Mouse (Mus musculus): ENCODE measurements around the gene Rad9a.
"Not testable (repeated sequence)": the region's sequence is repeated elsewhere in the genome, so short reads cannot be mapped to it uniquely, and the experiment has no call there.

Rad9a gene

DNA sequence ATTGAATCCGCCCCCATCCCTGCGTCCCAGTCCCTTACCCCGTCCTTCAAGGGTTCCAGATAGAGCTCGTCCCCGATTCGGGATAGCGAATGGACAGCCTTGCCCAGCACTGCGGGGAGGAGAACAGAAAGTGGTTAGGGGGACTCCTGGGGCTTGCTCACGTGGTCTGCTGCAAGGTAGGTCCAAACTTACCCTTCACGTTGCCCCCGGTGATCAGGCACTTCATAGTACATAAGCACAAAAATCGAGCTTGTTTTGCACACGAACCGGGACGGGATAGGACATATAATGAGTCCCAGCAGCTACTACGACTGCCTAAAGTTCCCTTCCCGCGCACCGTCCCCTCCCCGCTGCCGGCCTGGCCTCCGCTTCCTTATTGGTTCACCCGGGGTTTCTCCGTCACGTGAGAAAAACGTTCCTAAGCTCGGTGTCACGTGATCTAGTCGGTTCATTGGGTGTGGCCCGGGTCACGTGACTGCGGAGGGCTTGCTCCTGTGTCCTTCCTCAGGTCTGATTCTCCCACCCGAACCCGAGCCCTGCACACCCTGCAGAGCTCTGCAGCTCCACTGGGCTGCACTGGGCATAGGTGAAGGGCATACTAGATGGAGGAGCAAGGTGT, at the start of gene Rad9a:
Rad9a (minus strand) TSS at position 372 of the 619 bp plus-strand sequence.
- peak; percentile 90 to 96 for DNase-seq (ENCODE audit: low spot score in 2 of 2)

DNA sequence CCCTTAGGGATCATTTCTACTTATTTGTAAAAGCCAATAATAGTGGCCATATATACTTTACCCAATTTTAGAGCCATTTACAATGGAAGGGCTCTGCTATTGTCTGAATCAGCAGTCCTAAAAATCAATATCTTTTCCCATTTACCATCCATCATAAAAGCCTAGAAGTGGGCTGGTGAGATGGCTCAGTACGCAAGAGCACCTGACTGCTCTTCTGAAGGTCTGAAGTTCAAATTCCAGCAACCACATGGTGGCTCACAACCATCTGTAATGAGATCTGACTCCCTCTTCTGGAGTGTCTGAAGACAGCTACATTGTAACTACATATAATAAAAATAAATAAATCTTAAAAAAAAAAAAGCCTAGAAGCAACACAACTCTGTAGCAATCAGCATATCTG, 47.2 kb upstream of the Rad9a start:
- DNase-seq (ENCODE audit: low spot score in 2 of 2) = not testable (repeated sequence)

DNA sequence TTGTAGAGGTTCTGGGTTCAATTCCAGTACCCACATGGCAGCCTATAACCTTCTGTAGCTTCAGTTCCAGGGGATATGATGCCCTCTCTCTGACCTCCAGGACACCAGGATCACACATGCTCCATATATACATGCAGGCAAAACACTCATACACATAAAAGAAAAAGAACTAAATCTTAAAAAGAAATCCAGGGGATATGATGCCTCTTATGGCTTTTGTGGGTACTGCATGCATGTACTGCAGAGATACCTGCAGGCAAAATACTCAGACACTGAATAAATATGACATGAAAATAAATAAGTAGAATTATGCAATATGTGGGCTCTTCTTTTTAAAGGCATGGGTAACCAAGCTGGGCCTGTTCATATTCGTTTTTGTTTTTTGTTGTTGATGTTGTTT, 45.5 kb upstream of the Rad9a start:
- DNase-seq (ENCODE audit: low spot score in 2 of 2) = no peak

DNA sequence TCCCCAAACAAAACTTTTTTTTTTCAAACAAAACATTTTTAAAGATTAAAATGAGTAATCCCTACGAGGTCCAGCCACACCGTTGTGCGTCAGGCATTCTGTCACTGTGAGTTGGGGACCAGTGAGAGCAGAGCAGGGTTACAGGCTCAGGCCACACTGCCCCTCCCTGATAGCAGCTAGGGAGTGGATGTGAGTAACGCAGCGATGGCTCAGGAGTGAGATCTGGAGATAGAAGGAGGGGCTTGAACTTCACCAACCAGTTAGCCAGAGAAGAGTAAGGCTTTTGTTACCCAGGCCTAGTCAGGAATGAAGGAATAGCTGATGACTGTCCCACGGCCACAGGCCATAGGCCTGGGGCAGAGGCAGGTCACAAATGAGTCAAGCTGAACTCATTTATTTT, 43.3 kb upstream of the Rad9a start:
- DNase-seq (ENCODE audit: low spot score in 2 of 2) = no peak

DNA sequence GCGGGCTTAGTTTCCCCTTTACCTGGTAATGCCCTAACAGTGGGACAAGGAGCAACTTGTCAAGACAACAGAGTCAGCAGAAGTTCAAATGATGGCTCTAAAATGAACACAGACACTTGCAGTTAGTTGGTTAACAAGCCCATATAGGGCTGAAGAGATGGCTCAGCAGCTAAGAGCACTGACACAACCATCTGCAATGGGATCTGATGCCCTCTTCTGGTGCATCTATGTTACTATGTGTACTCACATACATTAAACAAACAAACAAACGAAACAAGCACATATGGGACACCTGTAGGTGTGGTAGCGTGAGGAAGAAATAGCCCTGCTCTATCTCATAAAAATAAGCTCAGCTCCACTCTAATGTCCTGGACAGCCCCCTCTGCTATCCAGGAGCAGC, 41.0 kb upstream of the Rad9a start:
- DNase-seq (ENCODE audit: low spot score in 2 of 2) = no peak

DNA sequence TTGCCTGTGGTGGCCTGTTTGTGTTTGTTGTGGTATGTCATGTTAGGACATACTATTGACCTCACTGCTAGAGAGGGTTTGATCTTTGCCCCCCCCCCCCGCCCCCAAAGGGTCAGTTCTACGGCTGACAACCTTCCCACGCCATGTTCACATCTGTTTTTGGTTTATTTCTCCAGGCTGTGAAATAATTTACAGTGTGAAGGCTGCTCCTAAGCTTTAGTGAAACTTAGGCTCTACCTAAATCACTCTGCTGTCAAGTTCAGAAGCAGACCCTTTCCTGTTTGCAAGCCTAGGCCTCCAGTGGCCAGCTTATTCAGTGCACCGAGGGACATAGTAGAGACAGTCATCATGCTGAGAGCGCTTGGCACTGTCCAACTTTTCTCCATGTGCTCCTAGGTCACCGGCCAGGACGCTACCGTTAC, 38.8 kb upstream of the Rad9a start:
- DNase-seq (ENCODE audit: low spot score in 2 of 2) = no peak

DNA sequence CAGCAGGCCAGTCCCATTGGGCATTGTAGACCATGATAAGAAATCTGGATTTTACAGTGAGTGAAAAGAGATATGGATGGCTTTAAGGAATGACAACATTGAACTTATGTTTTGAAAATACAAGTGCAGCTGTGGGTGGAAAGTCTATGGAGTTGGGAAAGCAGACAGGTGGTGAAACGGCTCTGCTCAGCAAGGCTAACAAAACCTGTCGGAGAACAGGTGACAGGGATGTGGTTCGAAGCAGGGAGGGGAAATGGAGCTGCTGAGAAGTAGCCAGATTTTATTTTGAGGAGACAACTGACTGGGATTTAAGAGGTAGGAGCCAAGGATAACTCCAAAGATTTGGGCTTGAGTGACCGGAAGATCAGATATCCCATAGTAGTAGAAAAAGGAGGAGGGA, 33.1 kb upstream of the Rad9a start:
- no peak for DNase-seq (ENCODE audit: low spot score in 2 of 2)

DNA sequence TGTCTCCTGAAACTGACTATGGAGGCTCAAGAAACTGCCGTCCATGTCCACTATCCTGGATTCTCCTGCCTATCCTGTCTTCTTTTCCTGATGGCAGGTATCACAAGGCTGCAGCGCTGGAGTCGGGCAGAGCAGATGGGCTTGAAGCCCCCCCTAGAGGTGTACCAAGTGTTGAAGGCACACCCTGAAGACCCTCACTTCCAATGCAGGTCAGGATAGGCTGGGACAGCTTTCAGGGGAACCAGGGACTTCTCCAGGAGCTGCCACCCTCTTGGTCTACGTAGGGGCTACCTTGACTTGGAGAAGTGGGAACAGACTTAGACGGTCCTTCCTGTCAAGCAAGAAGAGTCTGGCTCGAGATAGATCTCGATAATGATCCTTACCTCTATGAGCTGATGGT, 31.2 kb upstream of the Rad9a start:
- no peak for DNase-seq (ENCODE audit: low spot score in 2 of 2)

DNA sequence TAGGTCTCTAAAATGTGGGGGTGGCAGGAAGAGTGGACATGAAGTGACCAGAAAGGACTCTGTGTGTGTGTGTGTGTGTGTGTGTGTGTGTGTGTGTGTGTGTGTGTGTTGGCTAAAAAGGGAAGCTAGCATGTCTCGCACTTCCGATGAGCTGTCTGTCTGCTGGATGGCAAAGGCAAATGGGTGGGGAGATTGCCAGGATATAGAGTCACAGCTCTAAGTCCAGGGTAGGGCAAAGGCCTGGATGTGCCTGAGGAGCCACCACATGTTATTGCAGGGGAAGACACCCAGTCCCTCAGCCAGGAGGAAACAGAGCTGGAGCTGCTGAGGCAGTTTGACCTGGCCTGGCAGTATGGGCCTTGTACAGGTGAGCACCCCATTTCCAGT, 30.7 kb upstream of the Rad9a start:
- DNase-seq (ENCODE audit: low spot score in 2 of 2) = no peak

DNA sequence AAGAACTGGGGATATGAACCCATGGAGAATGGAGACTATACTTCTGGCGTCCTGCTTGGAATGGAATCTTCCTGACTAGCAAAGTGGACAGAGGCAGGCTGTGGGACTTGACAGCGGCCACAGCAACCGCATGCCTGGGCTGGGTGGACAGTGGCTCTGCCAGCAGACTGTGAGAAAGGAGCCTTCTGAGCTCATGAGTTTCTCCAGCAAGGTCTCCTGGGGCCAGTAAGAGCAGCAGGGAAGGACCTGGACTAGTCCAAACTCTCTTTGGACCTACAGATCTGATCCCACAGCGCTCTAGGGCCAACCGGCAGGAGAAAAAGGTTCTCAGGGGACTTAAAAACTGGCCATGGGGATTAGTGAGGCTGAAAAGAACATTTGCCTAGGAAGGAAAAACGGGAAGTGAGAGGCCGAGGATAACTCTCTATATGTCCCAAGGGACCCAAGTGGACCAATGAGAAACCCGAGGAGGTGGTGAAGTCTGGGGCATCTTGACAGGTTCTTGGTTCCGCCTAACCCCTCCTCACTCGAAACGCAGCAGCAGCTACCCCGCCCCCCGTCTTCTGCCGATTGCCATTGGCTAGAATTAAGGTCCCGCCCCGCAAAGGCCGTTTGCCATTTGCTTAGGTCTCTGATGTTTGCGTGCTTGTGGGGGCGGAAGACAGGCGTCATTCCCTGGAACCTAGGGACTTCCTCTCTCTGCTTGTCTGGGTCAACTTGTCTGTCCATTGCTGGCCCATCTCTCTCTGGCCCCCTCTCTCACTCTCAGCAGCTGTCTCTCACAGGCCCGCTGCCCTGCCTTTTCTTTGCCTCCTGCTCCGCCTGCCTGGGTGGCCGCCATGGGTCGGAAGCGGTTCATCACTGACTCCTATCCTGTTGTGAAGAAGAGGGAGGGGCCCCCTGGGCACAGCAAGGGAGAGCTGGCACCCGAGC, 30.1 kb upstream of the Rad9a start, which contains the start of gene Pold4:
Pold4 (plus strand) TSS at position 647 of the 933 bp plus-strand sequence.
- peak; percentile 96 to 98 for DNase-seq (ENCODE audit: low spot score in 2 of 2)

DNA sequence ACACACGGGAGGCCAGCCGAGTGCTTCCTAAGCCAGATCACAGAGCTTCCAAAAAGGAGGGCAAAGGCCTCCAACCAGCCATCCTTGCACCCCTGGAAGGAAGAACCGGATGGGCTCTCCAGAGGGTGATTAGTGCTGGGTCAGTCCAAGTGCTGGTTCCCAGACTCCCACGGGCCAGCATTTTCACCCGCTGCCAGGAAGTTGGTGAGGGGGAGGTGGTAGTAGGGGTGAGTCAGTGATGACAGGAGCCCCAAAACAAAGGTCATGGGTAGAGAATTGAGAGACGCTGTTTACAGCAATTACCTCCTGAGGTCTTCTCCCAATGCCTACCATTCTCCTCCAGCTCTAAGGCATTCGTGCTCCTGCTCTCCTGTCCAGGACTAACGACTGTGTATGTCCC, 29.0 kb upstream of the Rad9a start:
- DNase-seq (ENCODE audit: low spot score in 2 of 2) = no peak

DNA sequence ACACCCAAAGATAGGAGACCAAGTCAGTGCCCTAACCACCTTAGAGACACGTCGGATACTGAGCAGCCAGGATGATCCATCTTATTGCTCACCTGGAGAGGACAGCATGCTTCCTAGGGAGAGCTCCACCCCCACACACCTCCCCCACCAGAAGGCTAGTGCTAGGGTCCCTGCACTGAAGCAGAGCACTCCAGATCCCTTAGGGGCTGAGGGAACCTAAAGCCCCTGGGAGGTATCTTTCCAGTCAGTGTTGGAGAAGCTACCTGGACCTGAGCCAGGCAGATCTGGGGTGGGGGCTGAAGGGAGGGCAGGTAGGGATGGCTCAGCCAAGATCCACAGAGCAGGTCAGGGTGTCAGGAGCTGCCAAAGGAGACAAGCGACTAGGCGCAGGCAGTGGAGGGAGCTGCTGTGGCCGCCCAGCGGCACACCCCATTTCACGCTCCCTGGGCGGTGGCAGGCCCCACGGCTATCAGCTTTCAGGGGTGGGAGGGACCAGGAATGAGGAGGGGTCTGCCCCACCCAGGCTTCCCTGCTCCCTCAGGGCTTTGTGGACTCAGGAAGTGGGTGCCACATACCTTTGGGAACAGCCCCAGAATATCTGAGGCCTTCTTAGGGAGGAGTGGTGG, 28.1 kb upstream of the Rad9a start:
- no peak for DNase-seq (ENCODE audit: low spot score in 2 of 2)

DNA sequence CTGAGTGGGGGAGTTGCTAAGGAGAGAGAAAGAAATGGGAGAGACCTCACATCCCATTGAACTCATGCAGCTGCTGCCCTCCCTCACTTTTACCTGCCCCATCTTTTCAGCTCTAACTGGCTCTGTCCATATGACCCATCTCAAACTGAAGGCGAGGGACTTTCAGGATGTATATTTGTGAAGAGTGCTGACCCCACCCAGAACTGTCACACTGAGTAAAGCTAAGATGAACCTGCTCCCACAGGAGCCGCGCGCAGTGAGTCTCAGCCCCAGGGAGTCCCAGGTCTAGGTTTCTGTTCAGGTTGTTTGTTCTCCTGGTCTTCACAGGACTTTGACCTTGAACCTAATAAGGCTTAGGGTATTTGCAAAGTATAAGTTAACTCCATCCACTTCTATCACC, 27.4 kb upstream of the Rad9a start:
- no peak for DNase-seq (ENCODE audit: low spot score in 2 of 2)

DNA sequence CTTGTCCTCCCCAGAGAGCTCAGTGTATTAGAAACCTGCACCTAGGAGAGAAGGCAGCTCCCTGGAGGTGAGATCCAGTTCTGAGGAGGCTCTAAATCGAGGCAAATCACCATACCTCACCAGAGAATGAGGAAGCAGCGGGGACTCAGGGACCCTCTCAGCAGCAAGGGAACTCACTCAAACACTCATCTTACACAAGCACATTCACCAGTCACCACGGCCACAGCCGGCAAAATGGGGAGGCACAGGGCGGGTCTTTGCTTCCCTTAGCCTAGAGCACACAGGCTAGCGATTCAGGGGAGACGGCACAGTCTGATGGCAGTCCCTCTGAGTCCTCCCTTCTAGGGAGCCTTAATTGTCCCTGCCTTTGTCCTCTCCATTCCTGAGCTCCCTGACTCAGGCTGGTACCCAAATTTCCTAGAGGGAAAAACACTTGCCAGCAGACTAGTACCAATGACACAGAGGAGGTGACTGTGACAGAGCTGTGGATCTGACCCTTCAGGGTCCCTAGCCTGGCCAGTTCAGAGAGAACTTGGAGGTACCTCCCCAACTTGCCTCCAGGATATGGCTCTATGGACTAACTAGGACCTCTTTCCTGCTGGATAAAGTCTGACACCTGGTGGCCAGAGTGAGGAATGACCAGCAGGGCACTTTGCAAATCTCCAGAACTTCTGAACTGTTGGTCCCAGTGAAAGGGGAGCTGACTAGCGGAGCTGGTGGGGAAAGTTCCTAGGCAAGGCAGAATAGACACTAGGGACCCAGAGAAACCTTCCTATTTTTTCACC, 26.6 kb upstream of the Rad9a start:
- peak; percentile 66 to 73 for DNase-seq (ENCODE audit: low spot score in 2 of 2)

DNA sequence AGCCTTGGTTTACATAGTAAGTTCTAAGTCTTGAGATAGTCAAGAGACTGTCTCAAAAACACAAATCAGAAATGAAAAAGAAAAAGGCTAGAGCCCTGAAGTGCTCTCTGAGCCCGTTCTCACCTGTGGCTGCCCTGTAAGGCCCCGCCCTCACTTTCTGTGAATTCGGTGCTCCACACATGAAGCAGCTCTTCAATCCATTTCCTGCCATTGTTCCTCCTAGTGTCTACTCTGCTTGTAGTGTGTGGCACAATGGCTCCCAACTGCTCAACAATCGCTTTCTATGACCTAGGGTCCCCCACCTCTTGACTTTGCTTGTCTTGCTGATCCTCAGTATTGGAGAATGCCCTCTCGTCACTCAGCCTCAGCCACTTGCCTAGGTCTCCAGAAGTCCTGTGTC, 26.0 kb upstream of the Rad9a start:
- no peak for DNase-seq (ENCODE audit: low spot score in 2 of 2)

DNA sequence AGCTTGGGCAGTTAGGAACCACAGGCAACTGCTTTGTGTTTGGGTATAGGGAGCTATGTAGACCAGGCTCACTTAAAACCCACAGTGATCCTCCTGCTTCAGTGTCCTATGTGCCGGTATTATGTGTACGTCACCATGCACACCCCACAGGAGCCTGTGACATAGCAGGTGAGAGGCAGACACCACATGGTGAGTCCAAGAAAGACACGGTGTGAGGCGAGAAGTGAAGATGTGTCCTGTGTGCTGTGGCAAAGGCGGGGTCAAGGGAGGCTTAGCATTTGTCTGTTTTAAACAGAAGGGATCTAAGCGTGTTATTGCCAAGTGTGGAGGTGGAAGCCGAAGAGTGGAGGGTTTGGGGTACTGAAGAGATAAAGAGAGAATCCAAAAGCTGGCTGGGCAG, 25.3 kb upstream of the Rad9a start:
- DNase-seq (ENCODE audit: low spot score in 2 of 2) = no peak

DNA sequence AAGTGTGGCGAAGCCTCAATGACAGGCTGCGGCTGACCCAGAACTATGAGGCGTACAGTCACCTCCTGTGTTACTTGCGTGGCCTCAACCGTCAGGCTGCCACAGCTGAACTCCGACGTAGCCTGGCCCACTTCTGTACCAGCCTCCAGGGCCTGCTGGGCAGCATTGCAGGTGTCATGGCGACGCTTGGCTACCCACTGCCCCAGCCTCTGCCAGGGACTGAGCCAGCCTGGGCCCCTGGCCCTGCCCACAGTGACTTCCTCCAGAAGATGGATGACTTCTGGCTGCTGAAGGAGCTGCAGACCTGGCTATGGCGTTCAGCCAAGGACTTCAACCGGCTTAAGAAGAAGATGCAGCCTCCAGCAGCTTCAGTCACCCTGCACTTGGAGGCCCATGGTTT, 20.7 kb upstream of the Rad9a start:
- DNase-seq (ENCODE audit: low spot score in 2 of 2) = no peak

DNA sequence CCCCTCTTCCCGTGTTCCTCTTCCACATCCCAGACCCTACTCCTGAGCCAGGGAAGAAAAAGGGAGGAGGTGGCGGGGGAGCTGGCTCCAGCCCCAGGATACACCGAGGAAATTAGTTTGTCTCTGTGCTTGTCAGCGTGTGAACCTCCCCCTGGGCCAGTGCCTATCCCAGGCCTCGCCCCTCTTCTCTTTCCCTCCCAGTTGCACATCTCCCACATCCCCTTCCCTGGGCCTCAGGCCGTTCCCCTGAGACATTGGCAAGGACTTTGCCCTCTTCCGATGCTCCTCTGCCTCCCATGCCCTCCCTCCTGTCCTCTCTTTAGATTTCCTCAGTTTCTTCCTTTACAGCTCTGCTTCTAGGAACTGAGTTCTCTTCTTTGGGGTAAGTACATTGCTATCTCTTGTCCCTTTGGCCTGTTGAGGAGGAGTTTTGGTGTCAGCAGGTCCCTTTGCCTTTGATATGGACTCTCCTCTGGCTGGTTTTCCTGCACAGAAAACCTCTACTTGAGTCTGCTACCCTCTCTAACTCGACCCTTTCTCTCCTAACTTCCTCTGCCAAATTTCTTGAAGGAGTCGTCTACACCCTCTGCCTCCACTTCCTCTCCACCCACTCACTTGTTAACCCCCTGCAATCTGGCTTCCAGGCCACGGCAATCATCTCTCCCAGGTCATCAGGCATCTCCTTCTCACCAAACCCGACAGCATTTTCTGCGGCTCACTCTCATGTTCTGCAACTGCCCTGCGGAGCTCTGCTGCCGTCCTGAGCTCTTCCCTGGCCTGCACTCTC, 19.7 kb upstream of the Rad9a start:
- DNase-seq (ENCODE audit: low spot score in 2 of 2) = peak; percentile 58 to 71

DNA sequence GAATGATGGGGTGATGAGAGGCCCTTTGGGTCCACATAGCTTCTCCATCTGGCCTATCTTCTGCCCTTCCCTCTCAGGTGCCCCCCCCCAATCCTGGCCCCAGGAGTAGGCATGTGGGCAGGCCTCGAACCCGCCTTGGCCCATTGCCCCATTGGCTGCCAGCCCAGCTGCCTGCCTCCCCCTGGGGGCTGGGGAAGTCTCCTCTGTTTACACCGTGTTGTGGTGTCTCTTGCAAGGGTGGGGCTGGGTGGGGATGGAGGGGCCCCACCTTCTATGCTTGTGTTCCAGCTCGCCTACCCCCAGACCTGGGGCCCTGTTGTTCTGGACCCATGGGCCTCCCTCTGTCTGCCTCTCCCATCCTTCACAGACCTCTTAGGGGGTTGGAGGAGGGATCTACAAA, 19.0 kb upstream of the Rad9a start:
- DNase-seq (ENCODE audit: low spot score in 2 of 2) = no peak

DNA sequence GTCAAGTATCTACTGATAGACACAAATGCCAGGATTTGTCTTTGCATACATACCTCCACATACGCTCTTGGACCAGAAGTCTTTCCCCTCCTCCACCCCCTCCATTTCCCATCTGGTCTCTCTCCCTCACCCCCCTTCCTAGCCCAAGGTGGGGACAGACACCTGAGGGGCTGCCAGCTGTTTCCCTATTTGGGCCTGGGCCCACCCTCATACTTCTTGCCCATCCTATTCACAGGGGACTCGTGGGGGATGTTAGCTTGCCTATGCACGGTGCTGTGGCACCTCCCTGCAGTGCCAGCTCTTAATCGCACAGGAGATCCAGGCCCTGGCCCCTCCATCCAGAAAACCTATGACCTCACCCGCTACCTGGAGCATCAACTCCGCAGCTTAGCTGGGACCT, 18.5 kb upstream of the Rad9a start:
- DNase-seq (ENCODE audit: low spot score in 2 of 2) = no peak

DNA sequence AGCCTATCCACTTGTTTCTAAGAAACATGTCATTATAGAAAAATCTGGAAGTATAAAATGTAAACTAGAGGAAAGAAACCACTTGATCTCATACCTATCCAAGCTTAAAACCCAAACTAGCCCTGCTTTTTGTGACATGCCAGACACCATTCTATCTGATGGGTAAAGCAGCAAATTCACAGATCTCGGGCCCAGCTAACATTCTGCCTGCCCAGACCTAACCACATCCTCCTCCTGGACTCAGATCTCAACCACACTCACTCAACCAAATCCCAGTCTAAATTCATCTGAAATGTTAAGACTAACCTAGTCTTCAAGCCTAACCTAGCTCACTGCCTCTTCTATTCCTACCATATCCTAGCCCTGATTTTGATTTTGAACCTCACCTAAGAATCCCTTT, 17.3 kb upstream of the Rad9a start:
- DNase-seq (ENCODE audit: low spot score in 2 of 2) = no peak

All from urinary bladder, postnatal 4 days (tissue).